Mouse (Mus musculus) right cerebral cortex, postnatal 36 days (tissue): ENCODE measurements around the gene Fabp3.

Experiments used
- DNase-seq, 2 experiments: peaks; one replicate each; pipeline ENCODE4 v3.0.0; 2022; ENCODE audit warnings: low spot score in 2 of 2, mixed read lengths in 1 of 2

The Fabp3 gene

DNA sequence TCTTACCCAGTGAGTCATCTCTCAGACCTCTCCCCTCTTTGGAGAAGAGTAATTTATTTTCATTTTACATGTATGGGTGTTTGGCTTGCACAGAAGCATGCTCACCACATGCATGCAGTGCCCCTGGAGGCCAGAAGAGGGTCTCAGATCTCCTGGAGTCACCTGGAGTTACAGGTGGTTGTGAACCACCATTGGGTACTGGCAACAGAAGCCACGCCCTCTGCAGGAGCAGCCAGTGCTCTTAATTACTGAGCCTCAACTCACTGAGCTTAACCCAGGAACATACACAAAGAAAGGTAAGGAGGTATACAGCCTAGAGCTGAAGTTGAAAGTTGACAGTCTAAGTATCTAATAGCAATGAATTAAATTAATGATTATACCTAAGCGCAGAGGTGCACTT lies 17.1 kb downstream of the Fabp3 start:
- DNase-seq = no peak

DNA sequence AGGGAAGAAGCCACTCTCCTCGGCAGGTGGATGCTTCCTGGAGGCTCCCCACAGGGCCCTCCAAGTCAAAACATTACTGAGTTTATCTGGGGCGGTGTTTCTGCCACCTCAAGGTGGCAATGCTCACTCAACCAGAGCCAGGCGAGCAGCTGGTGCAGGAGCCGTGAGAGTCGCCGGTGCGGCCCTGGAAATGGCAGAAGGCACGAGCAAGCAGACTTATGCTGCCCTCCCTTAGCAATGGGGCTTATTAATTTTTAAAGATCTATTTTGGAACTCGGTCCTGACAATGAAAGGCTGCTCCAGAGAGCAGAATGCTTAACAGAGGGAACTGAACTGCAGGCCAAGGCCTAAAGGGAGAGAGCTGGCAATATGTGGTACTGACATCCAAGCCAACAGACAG lies 19.0 kb downstream of the Fabp3 start:
- no peak for DNase-seq

DNA sequence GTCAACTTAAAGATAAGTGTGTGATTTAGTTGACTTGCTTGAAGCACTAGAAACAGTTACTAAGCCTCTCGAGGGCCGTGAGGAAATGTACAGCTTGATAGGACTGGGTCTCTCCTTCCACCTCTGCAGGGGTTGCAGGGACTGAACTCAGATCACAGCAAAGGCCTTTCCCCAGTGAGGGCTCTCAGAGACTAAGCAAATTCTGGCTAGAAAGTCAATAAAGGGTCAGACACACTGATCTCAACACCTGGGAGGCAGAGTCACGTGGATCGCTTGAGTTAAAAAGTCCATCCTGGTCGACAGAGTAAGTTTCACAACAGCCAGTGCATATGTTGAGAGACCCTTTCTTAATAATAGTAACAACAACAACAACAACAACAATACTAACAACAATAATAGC lies 27.5 kb downstream of the Fabp3 start:
- no peak for DNase-seq

DNA sequence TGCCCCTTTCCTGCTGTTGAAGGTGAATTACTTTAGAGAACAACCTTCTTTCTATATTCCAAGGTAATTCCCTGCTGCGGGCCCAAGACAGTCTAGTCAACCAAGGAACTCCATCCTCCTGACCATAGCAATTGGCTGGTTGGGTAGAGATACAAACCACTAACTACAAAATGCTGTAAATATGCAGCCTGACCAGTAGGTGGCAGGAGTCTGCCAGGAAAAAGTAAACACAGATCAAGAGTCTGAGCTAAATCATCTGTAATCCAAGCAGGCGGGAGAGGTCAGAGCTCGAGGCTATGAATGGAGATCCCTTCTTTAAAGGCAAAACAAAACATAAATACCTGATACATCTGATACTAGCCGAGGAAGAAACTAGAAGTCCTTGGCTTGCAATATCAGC lies 33.3 kb downstream of the Fabp3 start:
- DNase-seq = peak in 1 of 2 experiments; percentile 26

DNA sequence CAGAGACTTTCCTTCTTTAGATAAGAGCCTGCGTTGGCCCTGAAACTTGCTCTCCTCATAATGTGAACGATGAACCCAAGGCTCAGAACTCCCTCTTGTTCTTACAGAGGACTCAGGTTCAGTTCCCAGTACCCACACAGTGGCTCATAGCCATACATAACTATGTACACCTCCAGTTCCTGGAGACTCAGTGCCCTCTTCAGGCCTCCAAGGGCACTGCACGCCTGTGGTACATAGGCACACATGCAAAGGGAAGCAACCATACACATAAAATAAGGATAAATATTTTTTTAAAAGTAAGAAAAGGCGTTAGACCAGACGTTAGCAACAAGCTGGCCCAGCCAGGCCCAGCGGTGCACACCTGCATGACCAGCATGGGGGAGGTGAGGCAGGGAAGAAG lies 41.3 kb downstream of the Fabp3 start:
- DNase-seq = no peak

DNA sequence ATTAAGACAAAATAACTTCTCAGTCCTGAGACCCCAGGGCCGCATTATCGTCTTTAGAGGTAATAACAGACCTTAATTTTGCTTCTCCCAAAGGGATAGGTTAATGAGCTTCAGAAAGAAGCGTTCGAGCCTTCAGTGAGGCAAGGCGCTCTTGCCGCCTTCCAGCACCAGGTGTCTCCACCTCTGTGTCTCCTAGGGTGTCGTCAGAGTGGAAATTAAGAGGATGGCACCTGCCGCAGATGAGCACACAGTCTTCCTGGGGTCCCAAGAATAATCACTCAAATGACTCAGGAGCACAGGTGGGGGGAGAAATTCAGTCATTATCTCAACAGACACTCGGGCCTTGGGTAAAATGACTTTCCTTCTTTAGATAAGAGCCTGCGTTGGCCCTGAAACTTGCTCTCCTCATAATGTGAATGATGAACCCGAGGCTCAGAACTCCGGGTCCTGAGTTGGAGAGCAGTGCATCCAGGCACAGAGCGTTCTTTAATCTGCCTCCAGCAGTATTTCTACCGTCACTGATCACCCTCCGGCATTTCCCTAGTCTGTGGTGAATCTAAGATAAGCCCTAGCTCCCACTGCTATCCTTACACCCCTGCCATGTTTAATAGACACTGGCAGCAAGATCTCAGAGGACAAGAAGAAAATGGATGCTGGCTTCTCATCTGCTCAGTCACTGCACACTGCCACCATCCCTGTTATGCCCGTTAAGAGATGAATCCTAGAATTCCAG lies 42.5 kb downstream of the Fabp3 start:
- DNase-seq = no peak

DNA sequence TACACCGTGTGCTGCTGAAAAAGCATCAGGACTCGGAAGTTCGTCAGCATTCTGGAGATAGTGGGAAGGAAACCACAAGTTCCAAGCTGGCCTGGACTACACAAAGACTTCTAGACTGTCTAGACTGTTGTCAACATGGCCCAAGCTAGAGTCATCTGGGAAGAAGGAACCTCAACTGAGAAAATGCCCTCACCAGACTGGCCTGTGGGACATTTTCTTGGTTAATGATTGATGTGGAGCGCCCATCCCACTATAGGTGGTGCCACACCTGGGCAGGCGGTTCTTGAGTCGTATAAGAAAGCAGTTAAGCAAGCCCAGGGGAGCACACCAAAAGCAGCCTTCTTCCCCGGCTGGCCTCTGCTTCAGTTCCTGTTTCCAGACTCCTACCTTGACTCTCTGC lies 44.2 kb downstream of the Fabp3 start:
- no peak for DNase-seq

DNA sequence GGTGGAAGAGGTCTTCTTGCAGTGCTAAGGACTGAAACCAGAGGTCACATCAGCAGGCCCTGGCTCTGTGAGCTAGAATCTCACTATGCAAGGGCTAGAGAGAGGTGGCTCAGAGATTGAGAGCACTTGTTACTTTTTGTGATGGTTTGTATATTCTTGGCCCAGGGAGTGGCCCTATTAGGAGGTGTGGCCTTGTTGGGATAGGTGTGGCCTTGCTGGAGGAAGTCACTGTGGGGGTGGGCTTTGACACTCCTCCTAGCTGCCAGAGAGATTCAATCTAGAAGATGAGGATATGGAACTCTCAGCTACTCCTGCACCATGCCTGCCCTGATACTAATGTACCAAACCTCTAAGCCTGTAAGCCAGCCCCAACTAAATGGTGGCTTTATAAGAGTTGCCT lies 49.6 kb downstream of the Fabp3 start:
- DNase-seq = no peak

DNA sequence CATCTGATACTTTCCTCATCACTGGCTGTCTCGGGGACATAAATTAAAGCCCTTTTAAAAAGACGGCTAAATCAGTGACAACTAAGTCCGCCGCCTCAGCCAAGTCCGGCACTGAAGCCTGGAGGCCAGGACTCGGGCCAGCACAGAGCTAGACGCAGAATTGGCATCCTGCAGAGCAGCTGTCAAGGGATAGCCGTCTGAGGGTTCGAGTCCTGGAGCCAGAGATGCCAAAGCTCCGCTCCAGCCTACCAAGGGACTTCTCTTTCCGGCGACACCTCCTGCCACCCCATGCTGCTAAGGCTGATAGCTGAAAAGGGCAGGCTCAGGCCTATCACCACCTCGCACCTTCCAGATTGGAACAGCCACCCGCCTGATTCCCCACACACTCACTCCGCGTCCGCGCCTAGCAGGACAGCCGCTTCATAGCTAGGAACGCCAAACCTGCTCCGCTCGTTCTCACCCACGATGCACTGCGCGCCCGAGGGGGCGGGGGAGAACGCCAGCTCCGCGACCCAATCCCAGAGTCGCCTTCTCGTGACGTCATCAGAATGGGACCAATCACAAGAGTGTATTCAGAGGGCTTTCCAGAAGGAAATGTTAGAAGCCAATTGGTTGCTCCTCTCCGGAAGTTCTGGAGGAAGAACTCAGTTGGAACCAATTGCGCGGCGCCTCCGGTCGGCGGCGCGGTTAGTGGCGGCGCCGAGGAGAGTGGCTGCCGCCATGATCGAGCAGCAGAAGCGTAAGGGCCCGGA lies 51.3 kb downstream of the Fabp3 start, which contains the start of the genes Zcchc17 and Snrnp40:
Zcchc17 (minus strand) TSS at position 458 of the 752 bp plus-strand sequence.
Snrnp40 (plus strand) TSS at position 647 of the 752 bp plus-strand sequence.
- peak; percentile 97 to 99 for DNase-seq

DNA sequence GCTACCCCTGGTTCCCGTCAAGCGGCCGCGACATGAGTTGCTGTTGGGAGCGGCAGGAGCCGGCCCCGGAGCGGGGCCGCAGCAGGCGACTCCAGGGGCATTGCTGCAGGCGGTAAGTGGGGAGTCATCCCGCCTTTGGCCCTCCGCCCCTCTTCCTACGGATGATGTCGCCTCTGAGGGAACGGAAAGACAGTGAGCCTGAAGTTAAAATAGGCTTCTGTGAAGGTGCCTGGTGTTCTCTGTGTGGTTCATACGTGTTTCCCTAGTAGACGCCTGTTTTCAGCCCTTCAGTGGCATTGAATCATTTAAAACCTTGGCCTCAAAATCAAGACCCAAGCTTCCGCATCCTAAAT lies 51.8 kb downstream of the Fabp3 start:
- no peak for DNase-seq
